Mouse (Mus musculus): Measurements from ENCODE around the gene Foxp2. TPM values are rescaled to one million over a fixed set of nuclear protein-coding genes. Genes with fewer than 3 reads are reported as not detected.

Gene Foxp2
- total RNA-seq (2021): 1 to 10 TPM; 2.6 to 3.2 TPM

GRCm38 (mm10) chr6:14901183-14901970, at the start of gene Foxp2:
Gene Foxp2, plus strand, starts transcription at chr6:14901349.
- intact Hi-C loops (cut with DNase I): loop anchor here (2.0 kb wide), 1 partner anchor 283 kb away; no protein-coding TSS in a partner anchor
- peak; percentile 43 to 48 for DNase-seq

- no peak for DNase-seq
- intact Hi-C loops (cut with DNase I): no loop called here
Measured at GRCm38 (mm10) chr6:14885199-14885598, 15.9 kb upstream of the Foxp2 start.

- peak in 1 of 2 experiments; percentile 3 for DNase-seq
- intact Hi-C loops (cut with DNase I): loop anchor here (2.0 to 5.0 kb wide), 2 partner anchors 518 to 1325 kb away; no protein-coding TSS in a partner anchor
Measured at GRCm38 (mm10) chr6:14897028-14897427, 4.1 kb upstream of the Foxp2 start.

GRCm38 (mm10) chr6:14898096-14898855, 2.9 kb upstream of the Foxp2 start:
- intact Hi-C loops (cut with DNase I): loop anchor here (5.0 kb wide), 1 partner anchor 1324 kb away; no protein-coding TSS in a partner anchor
- DNase-seq: peak; percentile 11 to 16

GRCm38 (mm10) chr6:14899021-14899610, 2.0 kb upstream of the Foxp2 start:
- intact Hi-C loops (cut with DNase I): loop anchor here (5.0 kb wide), 1 partner anchor 1323 kb away; no protein-coding TSS in a partner anchor
- DNase-seq: peak; percentile 8 to 9

GRCm38 (mm10) chr6:14899936-14900578, 1.1 kb upstream of the Foxp2 start:
- peak; percentile 26 to 27 for DNase-seq
- intact Hi-C loops (cut with DNase I): loop anchor here (2.0 to 5.0 kb wide), 2 partner anchors 285 to 1322 kb away; no protein-coding TSS in a partner anchor

- DNase-seq: peak; percentile 63 to 68
- intact Hi-C loops (cut with DNase I): loop anchor here (2.0 kb wide), 1 partner anchor 284 kb away; no protein-coding TSS in a partner anchor
Measured at GRCm38 (mm10) chr6:14900579-14901021, 549 bp upstream of the Foxp2 start.

GRCm38 (mm10) chr6:14901971-14902670, 972 bp downstream of the Foxp2 start:
- intact Hi-C loops (cut with DNase I): loop anchor here (2.0 kb wide), 1 partner anchor 283 kb away; no protein-coding TSS in a partner anchor

GRCm38 (mm10) chr6:14903271-14903965, 2.3 kb downstream of the Foxp2 start:
- no peak for DNase-seq
- intact Hi-C loops (cut with DNase I): no loop called here

More at GRCm38 (mm10) chr6:14901971-14902670, 972 bp downstream of the Foxp2 start:
- DNase-seq: peak; percentile 7 to 8

GRCm38 (mm10) chr6:14915066-14915465, 13.9 kb downstream of the Foxp2 start:
- intact Hi-C loops (cut with DNase I): no loop called here
- no peak for DNase-seq

- no peak for DNase-seq
- intact Hi-C loops (cut with DNase I): no loop called here
Measured at GRCm38 (mm10) chr6:14922704-14923103, 21.6 kb downstream of the Foxp2 start.

GRCm38 (mm10) chr6:14924976-14925489, 23.9 kb downstream of the Foxp2 start:
- no peak for DNase-seq
- intact Hi-C loops (cut with DNase I): loop anchor here (1.0 kb wide), 1 partner anchor 11 kb away; no protein-coding TSS in a partner anchor

- intact Hi-C loops (cut with DNase I): no loop called here
- DNase-seq: no peak
Measured at GRCm38 (mm10) chr6:14951060-14951459, 49.9 kb downstream of the Foxp2 start.

- no peak for DNase-seq
- intact Hi-C loops (cut with DNase I): no loop called here
Measured at GRCm38 (mm10) chr6:14952731-14953130, 51.6 kb downstream of the Foxp2 start.

- intact Hi-C loops (cut with DNase I): no loop called here
- DNase-seq: no peak
Measured at GRCm38 (mm10) chr6:14977042-14977441, 75.9 kb downstream of the Foxp2 start.

- DNase-seq: no peak
- intact Hi-C loops (cut with DNase I): no loop called here
Measured at GRCm38 (mm10) chr6:14978201-14978600, 77.1 kb downstream of the Foxp2 start.

GRCm38 (mm10) chr6:15008113-15008512, 107.0 kb downstream of the Foxp2 start:
- intact Hi-C loops (cut with DNase I): no loop called here

GRCm38 (mm10) chr6:15028488-15028887, 127.3 kb downstream of the Foxp2 start:
- no peak for DNase-seq
- intact Hi-C loops (cut with DNase I): no loop called here

More at GRCm38 (mm10) chr6:15008113-15008512, 107.0 kb downstream of the Foxp2 start:
- DNase-seq: no peak
